Mouse (Mus musculus) heart, adult 2 months (tissue): ENCODE data around the gene Cygb. TPM values are rescaled to one million over a fixed set of nuclear protein-coding genes. Genes with fewer than 3 reads are reported as not detected.
"Not testable (repeated sequence)": the region's sequence is repeated elsewhere in the genome, so short reads cannot be mapped to it uniquely, and the experiment has no call there.

Experiments used
- DNase-seq, 2 experiments: peaks; one replicate each; pipeline ENCODE4 v3.0.0; 2021
- H3K27ac ChIP-seq: fragments of 200-600 bp; 2 replicates; pipeline ENCODE4 v1.8.1; 2022
- H3K27me3 ChIP-seq: fragments of 200-500 bp; 2 replicates; pipeline ENCODE4 v1.6.1; 2012; ENCODE audit warnings: mild to moderate bottlenecking, low read length, inconsistent platforms, mixed read lengths; ENCODE audit not compliant: control insufficient read depth, insufficient read depth
- H3K36me3 ChIP-seq: fragments of 200-500 bp; 2 replicates; pipeline ENCODE4 v1.6.1; 2012; ENCODE audit warnings: low read length, inconsistent platforms; ENCODE audit not compliant: control insufficient read depth, insufficient read depth
- H3K4me1 ChIP-seq: fragments of 200-500 bp; 2 replicates; pipeline ENCODE4 v1.6.1; 2011; ENCODE audit warnings: low read length; ENCODE audit not compliant: control insufficient read depth, insufficient read depth
- H3K4me3 ChIP-seq: fragments of 200-600 bp; 2 replicates; pipeline ENCODE4 v1.8.1; 2022
- H3K79me2 ChIP-seq: fragments of 200-500 bp; replicated peaks from 2 replicates; pipeline ENCODE4 v1.6.1; 2012; ENCODE audit warnings: mild to moderate bottlenecking, inconsistent platforms, low read length, moderate library complexity, mixed read lengths; ENCODE audit not compliant: control insufficient read depth, insufficient read depth
- H3K9ac ChIP-seq: fragments of 200-500 bp; 2 replicates; pipeline ENCODE4 v1.6.1; 2012; ENCODE audit warnings: low read depth, mild to moderate bottlenecking, control low read depth, inconsistent platforms, low read length, mixed read lengths
- CTCF ChIP-seq: fragments of 200-600 bp; IDR thresholded peaks from 2 replicates; pipeline ENCODE4 v1.8.1; 2022; ENCODE audit warnings: antibody characterized with exemption, mild to moderate bottlenecking, moderate library complexity
- EP300 ChIP-seq: fragments of 200-500 bp; IDR thresholded peaks from 2 replicates; pipeline ENCODE4 v1.6.1; 2011; ENCODE audit warnings: low read depth, low read length, control low read depth; ENCODE audit not compliant: insufficient read depth
- POLR2A ChIP-seq: fragments of 200-500 bp; IDR thresholded peaks from 2 replicates; pipeline ENCODE4 v1.6.1; 2011; ENCODE audit warnings: mild to moderate bottlenecking, low read depth, low read length, control low read depth; ENCODE audit not compliant: insufficient read depth
- WGBS: fragments of 180-500 bp; shearing (Covaris S2); methylation state at CpG from one replicate; pipeline ENCODE4 v1.1.7; 2018; 5-methylcytosine and 5-hydroxymethylcytosine counted together
- intact Hi-C: fragments of 180-260 bp; cut with DNase I; formaldehyde crosslinking; loops from one replicate; pipeline ENCODE4 v1.15.1; 2025
- polyA plus RNA-seq: library from polyadenylated mRNA; depleted of rRNA; stranded (reverse); fragments of >200 nt; gene quantifications from 2 replicates; pipeline ENCODE4 v1.2.3, GENCODE M21; 2012
- total RNA-seq, 2 experiments: library from RNA; stranded (reverse); gene quantifications; 2 replicates each; pipeline ENCODE4 v1.2.3; 2021

The Cygb gene
- total and polyA plus RNA-seq, 3 experiments = 42.5 to 55.0 (median 50.3) TPM

- H3K27ac ChIP-seq = peak overlapping the region; percentile 72
- no peak overlapping the region for H3K4me3 ChIP-seq
- H3K4me1 ChIP-seq = peaks cover 3% of the 10 kb centered on the region; the same call in 1 of the 2 replicates
- TF ChIP-seq CTCF = peak; percentile 96
- TF ChIP-seq EP300 = peak; percentile 72; the same call in 1 of the 2 replicates
- TF ChIP-seq POLR2A = no peak
- H3K27me3 ChIP-seq = no peaks in the 10 kb centered on the region
- intact Hi-C loops = loop anchor here (1.0 to 5.0 kb wide), 3 partner anchors 28 to 414 kb away; no protein-coding TSS in a partner anchor
- DNase-seq = peak; percentile 87 to 93
- no peak overlapping the region for H3K9ac ChIP-seq
- no peaks in the 10 kb centered on the region for H3K36me3 ChIP-seq
- H3K79me2 ChIP-seq = no peaks in the 10 kb centered on the region
- 30% methylated on average over 14 of the region's 14 CpGs for WGBS
Observed at GRCm38 (mm10) chr11:116642681-116643578, 11.2 kb downstream of the Cygb start.

- WGBS = 64% methylated on average over 3 of the region's 3 CpGs
- TF ChIP-seq POLR2A (no peak), CTCF (no peak), EP300 (no peak)
- Histone ChIP-seq H3K79me2 (no peaks in the 10 kb centered on the region), H3K36me3 (no peaks in the 10 kb centered on the region), H3K4me1 (no peaks in the 10 kb centered on the region; the same call in 1 of the 2 replicates), H3K27ac (no peak overlapping the region), H3K27me3 (no peaks in the 10 kb centered on the region), H3K9ac (no peak overlapping the region), H3K4me3 (no peak overlapping the region)
- DNase-seq = peak in 1 of 2 experiments; percentile 31
- intact Hi-C loops = loop anchor here (5.0 kb wide), 1 partner anchor 416 kb away; no protein-coding TSS in a partner anchor
Observed at GRCm38 (mm10) chr11:116641731-116642130, 12.4 kb downstream of the Cygb start.

GRCm38 (mm10) chr11:116641168-116641567, 12.9 kb downstream of the Cygb start:
- H3K4me3 ChIP-seq = no peak overlapping the region
- intact Hi-C loops = loop anchor here (5.0 kb wide), 1 partner anchor 416 kb away; no protein-coding TSS in a partner anchor
- no peak for TF ChIP-seq POLR2A
- no peak for TF ChIP-seq EP300
- peak; percentile 59 for TF ChIP-seq CTCF
- H3K27me3 ChIP-seq = no peaks in the 10 kb centered on the region
- H3K4me1 ChIP-seq = no peaks in the 10 kb centered on the region; the same call in 1 of the 2 replicates
- 61% methylated on average over 5 of the region's 5 CpGs for WGBS
- no peak overlapping the region for H3K9ac ChIP-seq
- no peaks in the 10 kb centered on the region for H3K79me2 ChIP-seq
- DNase-seq = peak; percentile 18 to 50
- no peak overlapping the region for H3K27ac ChIP-seq
- no peaks in the 10 kb centered on the region for H3K36me3 ChIP-seq

- H3K4me1 ChIP-seq, H3K9ac ChIP-seq, H3K36me3 ChIP-seq, H3K4me3 ChIP-seq, H3K27ac ChIP-seq, DNase-seq, intact Hi-C loops, H3K27me3 ChIP-seq, H3K79me2 ChIP-seq: not testable (repeated sequence)
- TF ChIP-seq CTCF = peak; percentile 58
- WGBS = 73% methylated on average over 8 of the region's 8 CpGs
Observed at GRCm38 (mm10) chr11:116636607-116637006, 17.5 kb downstream of the Cygb start.

- TF ChIP-seq CTCF (no peak), EP300 (no peak), POLR2A (no peak)
- WGBS = 75% methylated on average over 10 of the region's 10 CpGs
- Histone ChIP-seq H3K4me1 (no peaks in the 10 kb centered on the region), H3K79me2 (no peaks in the 10 kb centered on the region), H3K36me3 (no peaks in the 10 kb centered on the region), H3K27ac (no peak overlapping the region), H3K27me3 (no peaks in the 10 kb centered on the region), H3K4me3 (no peak overlapping the region), H3K9ac (no peak overlapping the region)
- intact Hi-C loops = no loop called here
- no peak for DNase-seq
Observed at GRCm38 (mm10) chr11:116632962-116633361, 21.2 kb downstream of the Cygb start.
